Mouse (Mus musculus) erythroblast, embryonic 14.5 days (primary cell): Measurements from ENCODE around the gene Dmc1. TPM values are rescaled to one million over a fixed set of nuclear protein-coding genes. Genes with fewer than 3 reads are reported as not detected.

Experiments used
- H3K27me3 ChIP-seq: 2 replicates; pipeline ENCODE4 v1.6.1; 2012; ENCODE audit warnings: inconsistent platforms; ENCODE audit not compliant: control insufficient read depth
- H3K36me3 ChIP-seq: 2 replicates; pipeline ENCODE4 v1.6.1; 2012; ENCODE audit warnings: mild to moderate bottlenecking, inconsistent platforms; ENCODE audit not compliant: control insufficient read depth
- H3K4me1 ChIP-seq: 2 replicates; pipeline ENCODE4 v1.6.1; 2012; ENCODE audit warnings: inconsistent platforms; ENCODE audit not compliant: control insufficient read depth
- H3K4me3 ChIP-seq: replicated peaks from 2 replicates; pipeline ENCODE3; 2012; ENCODE audit warnings: moderate library complexity, mild to moderate bottlenecking, inconsistent platforms
- H3K9me3 ChIP-seq: 2 replicates; pipeline ENCODE4 v1.6.1; 2012; ENCODE audit warnings: low read length, inconsistent platforms, mixed read lengths; ENCODE audit not compliant: control insufficient read depth
- GATA1 ChIP-seq: IDR thresholded peaks from 2 replicates; pipeline ENCODE4 v1.6.1; 2012; ENCODE audit warnings: low read length, inconsistent platforms, mixed read lengths
- TAL1 ChIP-seq: IDR thresholded peaks from 3 replicates; pipeline ENCODE4 v1.6.1; 2012; ENCODE audit warnings: low read length, inconsistent platforms, mixed read lengths
- polyA plus RNA-seq: library from polyadenylated mRNA; stranded (reverse); fragments of >175 nt; gene quantifications from 2 replicates; pipeline ENCODE4 v1.2.3, GENCODE M21; 2012

The Dmc1 gene
- polyA plus RNA-seq, 1 experiment = not detected

DNA sequence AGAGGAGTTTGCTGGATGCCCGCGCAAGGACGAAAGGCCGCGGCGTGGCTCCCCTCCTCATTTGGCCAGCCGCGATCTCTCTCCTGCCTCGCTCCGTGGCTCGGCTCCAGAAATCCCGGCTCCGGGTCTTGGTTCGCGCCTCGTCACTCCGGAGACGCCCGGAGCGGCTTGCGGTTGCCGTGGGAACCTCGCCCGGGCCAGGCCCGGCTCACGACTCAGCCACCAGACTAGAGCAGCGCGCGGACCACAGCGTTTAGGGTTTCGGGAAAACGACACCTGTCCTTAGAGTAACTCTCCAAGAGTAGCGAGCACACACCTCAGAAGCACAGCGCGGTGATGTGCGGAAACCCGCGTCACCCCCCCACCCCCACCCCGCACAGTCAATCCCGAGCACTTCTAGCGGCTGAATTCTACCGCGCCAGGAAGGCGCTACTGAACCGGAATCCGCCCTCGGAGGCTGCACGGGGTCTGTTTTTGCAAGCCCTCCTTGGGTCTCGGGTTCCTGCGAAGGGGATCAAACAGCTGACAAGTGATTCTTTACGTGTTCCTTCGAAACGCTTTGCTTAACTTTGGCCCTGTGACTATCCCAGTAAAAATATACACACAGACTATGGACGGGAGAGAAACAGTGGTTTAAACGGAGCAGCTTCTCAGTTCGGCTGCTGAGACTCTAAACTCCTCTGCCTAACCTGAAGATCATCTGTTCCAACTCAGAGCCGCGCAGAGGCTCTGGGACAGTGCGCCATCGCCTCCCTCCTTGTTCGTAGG lies 93.2 kb downstream of the Dmc1 start:
- H3K27me3 ChIP-seq = peaks cover 97% of the 10 kb centered on the region
- no peak overlapping the region for H3K4me3 ChIP-seq
- H3K9me3 ChIP-seq = peaks cover 12% of the 10 kb centered on the region; the same call in 1 of the 2 replicates
- H3K4me1 ChIP-seq = peaks cover 6% of the 10 kb centered on the region
- H3K36me3 ChIP-seq = no peaks in the 10 kb centered on the region
- TF ChIP-seq TAL1 = no peak
- no peak for TF ChIP-seq GATA1

Other genes starting within 250 kb of the Dmc1 start
- gene Tmem184b, start 201.5 kb downstream of the Dmc1 start, polyA plus RNA-seq = 0.44 and 0.51 TPM in 2 replicates
- 0.17 and 0.22 TPM in 2 replicates for gene Csnk1e, start 149.5 kb downstream of the Dmc1 start, polyA plus RNA-seq
- gene Kcnj4, start 99.9 kb downstream of the Dmc1 start, polyA plus RNA-seq = not detected in 2 replicates
- not detected in 2 replicates for gene Kdelr3, start 88.7 kb downstream of the Dmc1 start, polyA plus RNA-seq
- gene Ddx17, start 58.4 kb downstream of the Dmc1 start, polyA plus RNA-seq = 1.6 and 2.4 TPM in 2 replicates
- gene Fam227a, start 53.8 kb upstream of the Dmc1 start, polyA plus RNA-seq = not detected in 2 replicates
- 5.9 and 7.1 TPM in 2 replicates for gene Cby1, start 54.1 kb upstream of the Dmc1 start, polyA plus RNA-seq
- gene Tomm22, start 65.8 kb upstream of the Dmc1 start, polyA plus RNA-seq = 12.2 and 13.5 TPM in 2 replicates
- 1.8 and 2.5 TPM in 2 replicates for gene Josd1, start 82.8 kb upstream of the Dmc1 start, polyA plus RNA-seq
- gene Gtpbp1, start 85.7 kb upstream of the Dmc1 start, polyA plus RNA-seq = 21.9 and 23.6 TPM in 2 replicates
- gene Sun2, start 137.4 kb upstream of the Dmc1 start, polyA plus RNA-seq = 2.8 and 4.2 TPM in 2 replicates
- gene Dnal4, start 172.7 kb upstream of the Dmc1 start, polyA plus RNA-seq = 0.69 and 1.1 TPM in 2 replicates
- not detected in 2 replicates for gene Nptxr, start 199.7 kb upstream of the Dmc1 start, polyA plus RNA-seq
- not detected in 2 replicates for gene Npcd, start 229.1 kb upstream of the Dmc1 start, polyA plus RNA-seq
- gene Cbx6, start 229.6 kb upstream of the Dmc1 start, polyA plus RNA-seq = 2.7 and 4.0 TPM in 2 replicates